Mouse (Mus musculus): ENCODE measurements around the gene Olfr789. TPM values are rescaled to one million over a fixed set of nuclear protein-coding genes. Genes with fewer than 3 reads are reported as not detected.

Olfr789 gene
- not detected for polyA plus RNA-seq (2015; fragmentation: Illumina TruSeq; extraction: RNeasy Lipid Tissue Mini Kit (QIAGEN cat#74804); ENCODE audit: low read depth, low replicate concordance)

DNA sequence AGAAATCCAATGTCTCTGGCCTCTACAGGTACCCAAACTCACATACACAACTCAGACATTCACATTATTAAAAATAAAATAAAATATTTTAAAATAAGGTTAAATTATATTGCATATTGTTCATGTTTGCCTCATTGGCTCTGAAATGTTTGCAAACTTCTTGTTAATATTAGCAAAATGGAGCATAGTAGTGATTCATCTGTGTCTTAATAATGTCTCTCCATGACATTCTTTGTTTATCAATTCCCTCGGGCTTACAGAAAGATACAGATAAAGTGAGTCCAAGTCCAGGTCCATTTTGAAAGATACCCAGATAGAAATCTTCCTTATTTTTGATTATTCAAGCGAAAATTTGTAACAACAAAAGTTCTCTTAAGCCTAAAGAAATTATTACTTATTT is at the start of gene Olfr789:
Olfr789 (plus strand) TSS at position 301 of the 400 bp plus-strand sequence.

DNA sequence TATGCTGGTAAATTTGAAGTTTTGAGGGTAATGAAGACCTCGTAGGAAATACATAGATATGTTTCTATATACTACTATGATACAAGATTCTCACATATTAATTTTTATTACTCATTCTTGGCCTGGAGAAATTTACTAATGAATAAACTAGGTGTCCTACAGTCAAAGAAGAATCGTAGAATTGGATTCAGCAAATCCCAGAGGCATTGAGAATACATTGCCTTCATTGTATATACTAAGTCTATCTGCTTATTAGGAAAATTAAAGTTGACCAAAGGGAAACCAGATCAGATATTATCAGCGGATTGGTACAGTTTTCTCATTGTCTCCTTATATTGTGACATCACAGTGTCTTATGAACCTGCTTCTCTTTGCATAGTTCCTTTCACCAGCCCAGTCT is 23.0 kb upstream of the Olfr789 start, which contains the start of gene Olfr787:
Olfr787 (plus strand) TSS at position 301 of the 400 bp plus-strand sequence.

DNA sequence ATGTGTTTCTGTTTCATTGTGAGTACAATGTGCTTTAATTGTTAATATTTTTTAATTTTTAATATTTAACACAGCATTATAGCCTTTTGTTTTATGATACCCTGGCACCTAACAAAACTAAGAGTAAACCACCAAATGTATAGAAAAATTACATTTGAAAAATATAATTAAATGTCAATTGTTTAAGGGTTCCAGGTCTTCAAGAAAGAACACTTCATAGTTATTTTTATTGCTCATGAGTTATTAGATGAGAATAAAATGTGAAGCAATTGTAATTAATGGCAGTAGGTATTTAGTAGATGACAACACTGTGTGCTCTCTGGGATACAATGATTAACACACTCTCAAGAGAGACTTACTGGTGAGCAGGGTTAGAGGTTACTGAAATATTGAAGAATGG is 13.9 kb upstream of the Olfr789 start, which contains the start of gene Olfr788:
Olfr788 (plus strand) TSS at position 301 of the 400 bp plus-strand sequence.

DNA sequence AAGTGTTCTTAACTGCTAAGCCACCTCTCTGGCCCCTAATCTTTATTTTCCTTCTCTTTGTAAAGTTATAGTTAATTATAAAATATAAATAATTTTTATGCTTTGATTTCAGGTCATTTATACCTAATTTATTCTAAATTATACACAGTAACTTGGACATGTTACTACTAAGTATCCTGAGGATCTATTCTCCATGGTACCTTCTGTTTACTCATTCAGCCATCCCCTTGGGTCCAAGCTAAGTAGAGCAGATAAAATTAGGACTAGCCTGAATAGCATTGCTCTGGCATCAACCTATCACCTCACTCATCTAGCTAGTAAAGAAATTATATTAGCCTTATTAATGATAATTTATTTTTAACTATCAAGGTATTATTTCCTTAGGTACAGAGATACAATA is 13.6 kb downstream of the Olfr789 start, which contains the start of gene Olfr790:
Olfr790 (plus strand) TSS at position 301 of the 400 bp plus-strand sequence.

DNA sequence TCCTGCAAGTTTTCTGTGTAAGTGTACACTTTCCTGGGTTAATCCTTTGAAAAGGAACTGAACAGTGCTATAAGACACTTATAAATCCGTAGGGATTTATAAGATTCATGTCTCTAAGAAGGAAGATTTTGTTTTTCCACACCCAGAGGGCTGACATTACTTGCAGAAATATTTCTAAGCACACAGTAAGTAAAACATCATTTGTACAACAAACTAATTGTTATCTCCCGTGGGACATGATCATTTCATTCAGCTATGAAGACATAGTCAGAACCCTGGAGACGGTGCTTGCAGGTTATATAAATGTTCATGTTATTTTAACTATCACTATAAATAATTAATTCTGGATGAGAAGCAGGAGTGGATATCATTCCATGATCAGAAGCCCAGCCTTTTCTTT is 36.9 kb downstream of the Olfr789 start, which contains the start of gene Olfr791:
Olfr791 (plus strand) TSS at position 301 of the 400 bp plus-strand sequence.

DNA sequence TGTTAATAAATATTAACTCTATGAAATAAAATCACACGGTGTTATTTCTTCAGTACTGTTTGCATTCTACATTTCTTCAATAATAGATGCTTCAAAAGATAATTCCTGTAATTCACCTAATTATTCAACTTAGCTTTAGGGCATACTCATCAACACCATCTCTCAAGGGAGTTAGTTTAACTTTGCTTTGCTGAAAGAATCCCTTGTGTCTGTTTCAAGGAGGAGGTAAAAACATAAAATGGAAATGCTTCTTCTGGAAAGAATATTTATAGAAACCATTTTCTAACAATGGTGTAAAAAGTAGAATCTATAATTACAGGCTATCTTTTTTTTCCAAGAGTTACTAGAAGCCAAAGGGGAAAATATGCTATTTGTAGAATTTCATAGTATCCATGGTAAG is 54.3 kb downstream of the Olfr789 start, which contains the start of gene Olfr792:
Olfr792 (plus strand) TSS at position 301 of the 400 bp plus-strand sequence.

Other genes starting within 250 kb of the Olfr789 start
- not detected for gene Olfr774, start 248.5 kb upstream of the Olfr789 start, polyA plus RNA-seq (2015; fragmentation: Illumina TruSeq; extraction: RNeasy Lipid Tissue Mini Kit (QIAGEN cat#74804); ENCODE audit: low read depth, low replicate concordance)
- not detected for gene Olfr775, start 236.3 kb upstream of the Olfr789 start, polyA plus RNA-seq (2015; fragmentation: Illumina TruSeq; extraction: RNeasy Lipid Tissue Mini Kit (QIAGEN cat#74804); ENCODE audit: low read depth, low replicate concordance)
- gene Olfr776, start 225.6 kb upstream of the Olfr789 start, polyA plus RNA-seq (2015; fragmentation: Illumina TruSeq; extraction: RNeasy Lipid Tissue Mini Kit (QIAGEN cat#74804); ENCODE audit: low read depth, low replicate concordance): not detected
- not detected for gene Olfr777, start 213.3 kb upstream of the Olfr789 start, polyA plus RNA-seq (2015; fragmentation: Illumina TruSeq; extraction: RNeasy Lipid Tissue Mini Kit (QIAGEN cat#74804); ENCODE audit: low read depth, low replicate concordance)
- not detected for gene Olfr780, start 166.6 kb upstream of the Olfr789 start, polyA plus RNA-seq (2015; fragmentation: Illumina TruSeq; extraction: RNeasy Lipid Tissue Mini Kit (QIAGEN cat#74804); ENCODE audit: low read depth, low replicate concordance)
- gene Olfr781, start 155.9 kb upstream of the Olfr789 start, polyA plus RNA-seq (2015; fragmentation: Illumina TruSeq; extraction: RNeasy Lipid Tissue Mini Kit (QIAGEN cat#74804); ENCODE audit: low read depth, low replicate concordance): not detected
- gene Olfr782, start 135.9 kb upstream of the Olfr789 start, polyA plus RNA-seq (2015; fragmentation: Illumina TruSeq; extraction: RNeasy Lipid Tissue Mini Kit (QIAGEN cat#74804); ENCODE audit: low read depth, low replicate concordance): not detected
- gene Olfr784, start 100.7 kb upstream of the Olfr789 start, polyA plus RNA-seq (2015; fragmentation: Illumina TruSeq; extraction: RNeasy Lipid Tissue Mini Kit (QIAGEN cat#74804); ENCODE audit: low read depth, low replicate concordance): not detected
- gene Olfr785, start 79.3 kb upstream of the Olfr789 start, polyA plus RNA-seq (2015; fragmentation: Illumina TruSeq; extraction: RNeasy Lipid Tissue Mini Kit (QIAGEN cat#74804); ENCODE audit: low read depth, low replicate concordance): not detected
- not detected for gene Olfr786, start 57.4 kb upstream of the Olfr789 start, polyA plus RNA-seq (2015; fragmentation: Illumina TruSeq; extraction: RNeasy Lipid Tissue Mini Kit (QIAGEN cat#74804); ENCODE audit: low read depth, low replicate concordance)
- not detected for gene Olfr787, start 22.9 kb upstream of the Olfr789 start, polyA plus RNA-seq (2015; fragmentation: Illumina TruSeq; extraction: RNeasy Lipid Tissue Mini Kit (QIAGEN cat#74804); ENCODE audit: low read depth, low replicate concordance)
- gene Olfr788, start 13.8 kb upstream of the Olfr789 start, polyA plus RNA-seq (2015; fragmentation: Illumina TruSeq; extraction: RNeasy Lipid Tissue Mini Kit (QIAGEN cat#74804); ENCODE audit: low read depth, low replicate concordance): not detected
- gene Olfr790, start 13.7 kb downstream of the Olfr789 start, polyA plus RNA-seq (2015; fragmentation: Illumina TruSeq; extraction: RNeasy Lipid Tissue Mini Kit (QIAGEN cat#74804); ENCODE audit: low read depth, low replicate concordance): not detected
- not detected for gene Olfr791, start 37.0 kb downstream of the Olfr789 start, polyA plus RNA-seq (2015; fragmentation: Illumina TruSeq; extraction: RNeasy Lipid Tissue Mini Kit (QIAGEN cat#74804); ENCODE audit: low read depth, low replicate concordance)
- gene Olfr792, start 54.4 kb downstream of the Olfr789 start, polyA plus RNA-seq (2015; fragmentation: Illumina TruSeq; extraction: RNeasy Lipid Tissue Mini Kit (QIAGEN cat#74804); ENCODE audit: low read depth, low replicate concordance): not detected
- not detected for gene Olfr794, start 82.9 kb downstream of the Olfr789 start, polyA plus RNA-seq (2015; fragmentation: Illumina TruSeq; extraction: RNeasy Lipid Tissue Mini Kit (QIAGEN cat#74804); ENCODE audit: low read depth, low replicate concordance)
- not detected for gene Olfr796, start 127.8 kb downstream of the Olfr789 start, polyA plus RNA-seq (2015; fragmentation: Illumina TruSeq; extraction: RNeasy Lipid Tissue Mini Kit (QIAGEN cat#74804); ENCODE audit: low read depth, low replicate concordance)
- not detected for gene Olfr798, start 143.2 kb downstream of the Olfr789 start, polyA plus RNA-seq (2015; fragmentation: Illumina TruSeq; extraction: RNeasy Lipid Tissue Mini Kit (QIAGEN cat#74804); ENCODE audit: low read depth, low replicate concordance)
- gene Olfr799, start 152.7 kb downstream of the Olfr789 start, polyA plus RNA-seq (2015; fragmentation: Illumina TruSeq; extraction: RNeasy Lipid Tissue Mini Kit (QIAGEN cat#74804); ENCODE audit: low read depth, low replicate concordance): not detected
- gene Olfr800, start 172.9 kb downstream of the Olfr789 start, polyA plus RNA-seq (2015; fragmentation: Illumina TruSeq; extraction: RNeasy Lipid Tissue Mini Kit (QIAGEN cat#74804); ENCODE audit: low read depth, low replicate concordance): not detected
- gene Olfr801, start 189.1 kb downstream of the Olfr789 start, polyA plus RNA-seq (2015; fragmentation: Illumina TruSeq; extraction: RNeasy Lipid Tissue Mini Kit (QIAGEN cat#74804); ENCODE audit: low read depth, low replicate concordance): not detected
- gene Olfr802, start 203.4 kb downstream of the Olfr789 start, polyA plus RNA-seq (2015; fragmentation: Illumina TruSeq; extraction: RNeasy Lipid Tissue Mini Kit (QIAGEN cat#74804); ENCODE audit: low read depth, low replicate concordance): not detected
- gene Olfr803, start 209.5 kb downstream of the Olfr789 start, polyA plus RNA-seq (2015; fragmentation: Illumina TruSeq; extraction: RNeasy Lipid Tissue Mini Kit (QIAGEN cat#74804); ENCODE audit: low read depth, low replicate concordance): not detected
- gene Olfr804, start 218.5 kb downstream of the Olfr789 start, polyA plus RNA-seq (2015; fragmentation: Illumina TruSeq; extraction: RNeasy Lipid Tissue Mini Kit (QIAGEN cat#74804); ENCODE audit: low read depth, low replicate concordance): not detected
- not detected for gene Olfr805, start 244.6 kb downstream of the Olfr789 start, polyA plus RNA-seq (2015; fragmentation: Illumina TruSeq; extraction: RNeasy Lipid Tissue Mini Kit (QIAGEN cat#74804); ENCODE audit: low read depth, low replicate concordance)

Data from brain, adult 10 weeks (tissue).